Mouse (Mus musculus): Measurements from ENCODE around the gene Pagr1a. TPM values are rescaled to one million over a fixed set of nuclear protein-coding genes. Genes with fewer than 3 reads are reported as not detected.

Pagr1a gene
- total RNA-seq, 2 experiments from 2014 or later, result 6.4 to 19.6 TPM

GRCm38 (mm10) chr7:127021563-127022527, 4.7 kb upstream of the Pagr1a start:
- intact Hi-C loops (cut with DNase I), result no loop called here
- DNase-seq, result no peak

- intact Hi-C loops (cut with DNase I), result no loop called here
- DNase-seq, result peak; percentile 55 to 61
Observed at GRCm38 (mm10) chr7:127020901-127021562, 3.9 kb upstream of the Pagr1a start, which contains the start of the genes Gm42742 and Prrt2. Gene Gm42742 (minus strand): TSS chr7:127021097. Gene Prrt2 (minus strand): TSS chr7:127021211.

GRCm38 (mm10) chr7:127020491-127020890, 3.3 kb upstream of the Pagr1a start:
- DNase-seq, result no peak
- intact Hi-C loops (cut with DNase I), result no loop called here

GRCm38 (mm10) chr7:127020031-127020430, 2.9 kb upstream of the Pagr1a start:
- peak in 1 of 2 experiments; percentile 21 for DNase-seq
- intact Hi-C loops (cut with DNase I), result no loop called here

- no peak for DNase-seq
- intact Hi-C loops (cut with DNase I), result no loop called here
Observed at GRCm38 (mm10) chr7:127019306-127019960, 2.3 kb upstream of the Pagr1a start.

GRCm38 (mm10) chr7:127018416-127019305, 1.5 kb upstream of the Pagr1a start:
- DNase-seq, result peak in 1 of 2 experiments; percentile 21
- intact Hi-C loops (cut with DNase I), result no loop called here

- intact Hi-C loops (cut with DNase I), result loop anchor here (2.0 kb wide), 1 partner anchor 43 kb away; the partner anchor contains the start of gene Cdipt
- no peak for DNase-seq
Observed at GRCm38 (mm10) chr7:127017950-127018345, 796 bp upstream of the Pagr1a start.

- intact Hi-C loops (cut with DNase I), result loop anchor here (2.0 kb wide), 1 partner anchor 42 kb away; the partner anchor contains the start of gene Cdipt
- DNase-seq, result no peak
Observed at GRCm38 (mm10) chr7:127016486-127016938, 640 bp downstream of the Pagr1a start.

- no peak for DNase-seq
- intact Hi-C loops (cut with DNase I), result loop anchor here (2.0 kb wide), 1 partner anchor 41 kb away; the partner anchor contains the start of gene Cdipt
Observed at GRCm38 (mm10) chr7:127016481-127016485, 869 bp downstream of the Pagr1a start, which contains the start of gene Pagr1b. Gene Pagr1b (minus strand): TSS chr7:127016484.

- peak in 1 of 2 experiments; percentile 54 for DNase-seq
- intact Hi-C loops (cut with DNase I), result loop anchor here (2.0 kb wide), 1 partner anchor 41 kb away; the partner anchor contains the start of gene Cdipt
Observed at GRCm38 (mm10) chr7:127016081-127016480, 1.1 kb downstream of the Pagr1a start.

- DNase-seq, result no peak
- intact Hi-C loops (cut with DNase I), result loop anchor here (1.0 kb wide), 1 partner anchor 66 kb away; the partner anchor contains the start of gene Asphd1
Observed at GRCm38 (mm10) chr7:127014993-127015392, 2.2 kb downstream of the Pagr1a start.

GRCm38 (mm10) chr7:127014320-127014719, 2.8 kb downstream of the Pagr1a start, which contains the start of gene Mvp:
Gene Mvp (minus strand): TSS chr7:127014621.
- DNase-seq, result peak; percentile 83 to 84
- intact Hi-C loops (cut with DNase I), result loop anchor here (1.0 kb wide), 1 partner anchor 65 kb away; the partner anchor contains the start of gene Asphd1

- intact Hi-C loops (cut with DNase I), result no loop called here
- DNase-seq, result no peak
Observed at GRCm38 (mm10) chr7:127013385-127013784, 3.8 kb downstream of the Pagr1a start.

GRCm38 (mm10) chr7:127012845-127013244, 4.3 kb downstream of the Pagr1a start:
- DNase-seq, result no peak
- intact Hi-C loops (cut with DNase I), result no loop called here

GRCm38 (mm10) chr7:127012374-127012773, 4.8 kb downstream of the Pagr1a start:
- intact Hi-C loops (cut with DNase I), result no loop called here
- DNase-seq, result no peak

- no peak for DNase-seq
- intact Hi-C loops (cut with DNase I), result no loop called here
Observed at GRCm38 (mm10) chr7:127011717-127012116, 5.4 kb downstream of the Pagr1a start.

GRCm38 (mm10) chr7:127011051-127011450, 6.1 kb downstream of the Pagr1a start:
- intact Hi-C loops (cut with DNase I), result no loop called here
- DNase-seq, result no peak

- DNase-seq, result no peak
- intact Hi-C loops (cut with DNase I), result no loop called here
Observed at GRCm38 (mm10) chr7:127009307-127010085, 7.7 kb downstream of the Pagr1a start.

Measured in heart, postnatal 10 days (tissue).